Mouse (Mus musculus): ENCODE data around the gene Rbm8a2. TPM values are rescaled to one million over a fixed set of nuclear protein-coding genes. Genes with fewer than 3 reads are reported as not detected.

Rbm8a2 gene
- polyA plus RNA-seq, 1 experiment: 0.10 TPM

DNA sequence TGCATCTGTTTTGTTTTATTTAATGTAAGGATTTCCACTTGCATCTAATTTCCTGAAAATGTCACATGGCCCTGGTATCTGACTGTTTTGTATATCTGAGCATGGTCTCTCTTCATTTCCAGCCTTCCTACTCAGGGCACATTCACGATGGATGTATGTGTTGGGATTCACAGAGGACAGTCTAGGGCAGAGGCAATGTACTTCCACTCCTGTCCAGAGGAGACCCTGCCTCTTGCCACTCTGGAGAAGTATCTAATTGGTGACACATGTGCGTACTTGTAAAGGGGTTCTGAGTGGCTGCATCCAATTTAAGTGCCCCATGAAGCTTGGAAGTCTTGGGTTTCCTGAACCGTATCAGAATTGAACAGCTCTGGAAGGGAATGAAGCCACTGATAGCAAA, 28.5 kb downstream of the Rbm8a2 start:
- no peak for TF ChIP-seq GATA1 (IDR thresholded peaks at IDR 0.05; ENCODE audit: low read length)

DNA sequence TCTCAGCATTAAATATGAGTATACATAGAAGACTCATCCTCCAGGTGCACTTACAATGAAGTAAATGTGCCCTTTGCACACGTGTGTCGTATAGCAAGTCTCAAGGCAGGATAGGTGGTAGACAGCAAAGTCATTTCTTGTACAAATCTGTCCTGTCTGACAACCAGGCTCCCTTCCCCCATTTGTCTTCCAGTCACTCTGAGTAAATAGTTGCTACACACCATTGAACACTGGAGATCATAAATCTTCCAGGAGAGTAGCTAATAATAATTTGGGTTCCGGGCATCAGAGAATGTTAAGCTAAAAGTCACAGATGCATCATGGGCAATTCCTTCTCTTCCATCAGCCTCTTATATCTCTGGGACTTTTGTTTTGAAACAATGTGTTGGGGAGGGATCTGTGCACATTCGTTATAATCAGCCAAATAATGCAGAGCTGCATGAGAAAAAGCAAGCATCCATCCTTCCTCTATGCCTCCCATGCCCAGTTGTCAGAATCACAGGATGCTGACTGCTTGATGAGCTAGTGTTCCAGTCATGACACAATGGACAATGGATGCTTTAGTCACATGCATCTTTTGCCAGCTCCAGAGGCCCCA, 32.1 kb downstream of the Rbm8a2 start:
- TF ChIP-seq GATA1 (IDR thresholded peaks at IDR 0.05; ENCODE audit: low read length): no peak

DNA sequence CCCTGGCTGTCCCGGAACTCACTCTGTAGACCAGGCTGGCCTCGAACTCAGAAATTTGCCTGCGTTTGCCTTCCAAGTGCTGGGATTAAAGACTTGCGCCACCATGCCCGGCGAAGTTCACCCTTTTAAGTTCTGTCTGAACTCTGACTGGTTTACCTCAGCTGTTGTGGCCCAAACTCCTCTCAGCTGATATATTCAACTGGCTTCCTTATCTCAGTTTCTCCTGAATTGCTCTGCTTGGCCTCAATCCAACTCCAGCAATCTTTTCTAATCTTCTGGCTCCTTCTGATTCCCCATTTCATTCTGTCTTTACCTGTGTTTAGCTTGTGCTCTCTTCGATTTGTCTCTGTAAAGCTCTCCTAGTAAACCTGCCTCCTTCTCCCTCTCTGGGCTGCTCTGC, 35.7 kb downstream of the Rbm8a2 start:
- no peak for TF ChIP-seq GATA1 (IDR thresholded peaks at IDR 0.05; ENCODE audit: low read length)

DNA sequence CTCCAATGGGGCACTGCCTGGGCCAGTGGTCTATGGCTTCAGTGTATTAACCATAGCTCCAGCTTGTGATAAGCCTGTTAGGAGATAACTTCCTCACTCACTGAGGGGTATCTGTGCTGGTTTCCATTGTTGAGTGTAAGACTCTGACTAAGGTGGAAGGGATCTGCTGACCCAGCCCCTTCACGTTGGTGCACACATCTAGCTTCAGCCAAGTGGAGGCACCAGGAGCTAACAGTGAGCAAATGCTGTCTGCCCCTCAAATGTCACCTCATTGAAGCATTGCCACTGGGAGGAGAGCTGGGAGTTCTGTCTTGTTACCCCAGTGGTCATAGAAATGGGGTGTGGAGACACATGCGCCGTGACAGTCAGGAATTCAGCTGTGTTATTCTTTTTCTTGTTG, 40.2 kb downstream of the Rbm8a2 start:
- no peak for TF ChIP-seq GATA1 (IDR thresholded peaks at IDR 0.05; ENCODE audit: low read length)

DNA sequence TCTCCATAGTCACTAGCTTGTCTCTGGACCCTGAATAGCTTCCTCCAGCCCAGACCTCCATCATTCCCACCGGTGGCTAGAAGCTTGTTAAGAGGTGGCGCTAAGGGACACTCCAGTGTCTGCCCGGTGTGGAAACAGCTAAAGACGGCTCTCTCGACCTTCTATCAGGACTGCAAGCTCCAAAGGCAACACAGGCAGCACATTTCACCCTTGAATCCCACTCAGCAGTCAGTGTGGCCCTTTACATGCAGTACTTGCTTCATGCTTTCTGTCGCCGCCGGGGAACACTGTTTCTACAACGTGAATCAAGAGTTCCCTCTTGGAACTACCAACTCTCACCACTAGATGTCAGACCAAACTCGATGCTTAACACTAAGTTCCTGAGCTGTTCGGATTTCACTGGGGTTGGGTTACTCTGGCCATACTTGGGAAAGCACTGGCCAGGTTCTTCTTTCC, 42.6 kb downstream of the Rbm8a2 start:
- TF ChIP-seq GATA1 (IDR thresholded peaks at IDR 0.05; ENCODE audit: low read length): no peak

DNA sequence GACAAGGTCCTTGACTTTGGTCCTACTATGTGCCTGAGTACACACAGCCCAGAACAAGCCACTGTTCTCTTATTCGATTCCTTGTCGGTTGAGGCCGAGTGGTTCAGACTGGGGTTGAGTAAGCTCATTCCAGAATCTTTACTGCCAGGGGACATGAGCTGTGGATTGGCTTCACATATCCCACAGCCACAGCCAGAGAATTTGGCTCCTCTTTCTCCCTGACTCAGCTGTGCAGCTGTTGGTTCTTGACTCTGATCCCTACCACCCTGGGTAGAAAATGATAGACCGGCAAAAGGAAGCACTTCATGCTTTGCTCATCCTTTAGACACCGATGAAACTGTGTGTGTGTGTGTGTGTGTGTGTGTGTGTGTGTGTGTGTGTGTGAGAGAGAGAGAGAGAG, 47.5 kb downstream of the Rbm8a2 start:
- no peak for TF ChIP-seq GATA1 (IDR thresholded peaks at IDR 0.05; ENCODE audit: low read length)

Other genes with a start within 250 kb of the Rbm8a2 start
- 1.9 and 2.9 TPM in 2 replicates for gene Exo1, start 98.5 kb downstream of the Rbm8a2 start, polyA plus RNA-seq (2012)
- not detected in 2 replicates for gene Gm38100, start 58.8 kb downstream of the Rbm8a2 start, polyA plus RNA-seq (2012)

Data from G1E-ER4 (cell line).